Mouse (Mus musculus): ENCODE results near the gene Crlf1. TPM values are rescaled to one million over a fixed set of nuclear protein-coding genes. Genes with fewer than 3 reads are reported as not detected.

Crlf1 gene
- total and polyA plus RNA-seq, 2 experiments, result not detected

DNA sequence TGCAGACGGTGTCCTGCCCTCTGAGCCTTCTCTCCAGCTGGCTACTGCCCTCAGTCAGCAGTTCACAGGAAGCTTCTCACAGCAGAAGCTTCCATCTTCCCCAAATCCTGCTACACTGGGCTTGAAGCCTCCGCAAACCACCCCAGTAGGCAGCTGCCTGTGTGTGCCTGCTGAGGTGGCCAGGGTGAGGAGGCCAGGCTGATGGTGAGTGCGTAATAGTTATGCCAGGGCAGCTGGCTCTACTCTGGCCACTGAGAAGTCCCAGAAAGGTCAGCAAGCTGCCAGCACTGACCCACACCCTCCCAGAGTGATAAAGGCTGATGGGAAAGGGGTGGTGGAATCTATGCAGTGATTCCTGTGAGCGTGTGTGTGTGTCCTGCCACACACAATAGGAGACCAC, 26.7 kb upstream of the Crlf1 start:
- DNase-seq (ENCODE audit: extremely low read depth, low read depth, low spot score), result no peak
- Histone ChIP-seq H3K27ac (replicated peaks; ENCODE audit: insufficient read depth, low read depth, low read length) (no peak overlapping the region), H3K27me3 (ENCODE audit: control insufficient read depth, insufficient read depth, low read length) (no peaks in the 10 kb centered on the region), H3K79me2 (ENCODE audit: control insufficient read depth, insufficient read depth, low read length) (peaks cover 4% of the 10 kb centered on the region; the same call in 1 of the 2 replicates), H3K9ac (ENCODE audit: low read depth, low read length) (no peak overlapping the region), H3K4me3 (ENCODE audit: insufficient read depth, low read depth, low read length) (no peak overlapping the region), H3K4me1 (ENCODE audit: control insufficient read depth, insufficient read depth, low read length) (peaks cover 21% of the 10 kb centered on the region), H3K36me3 (ENCODE audit: control insufficient read depth, insufficient read depth, low read length) (no peaks in the 10 kb centered on the region)
- TF ChIP-seq CTCF (IDR thresholded peaks at IDR 0.05; ENCODE audit: low read depth, low read length) (no peak), POLR2A (IDR thresholded peaks at IDR 0.05; ENCODE audit: extremely low read depth, insufficient read depth, low read length) (no peak)
- WGBS, result 62% methylated on average over 4 of the region's 4 CpGs

DNA sequence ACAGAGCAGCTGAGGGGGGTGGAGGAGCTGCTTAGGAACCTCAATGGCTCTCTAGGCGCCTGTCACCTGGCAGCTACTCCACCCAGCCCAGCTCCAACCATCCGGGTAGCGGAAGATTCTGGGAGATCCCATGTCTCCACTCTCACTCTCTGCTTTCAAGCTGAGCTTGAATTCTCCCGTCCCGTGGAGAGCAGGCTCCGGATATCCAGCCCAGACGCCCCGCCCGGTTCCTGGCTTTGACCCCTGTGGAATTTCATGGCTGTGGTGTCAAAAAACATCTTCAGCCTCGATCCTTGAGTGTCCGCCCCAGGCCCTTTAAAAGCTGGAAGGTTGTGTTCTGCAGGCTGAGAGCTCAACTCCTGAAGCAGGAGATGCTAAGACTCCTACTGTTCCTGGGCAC, 26.2 kb upstream of the Crlf1 start:
- TF ChIP-seq CTCF (IDR thresholded peaks at IDR 0.05; ENCODE audit: low read depth, low read length) (no peak), POLR2A (IDR thresholded peaks at IDR 0.05; ENCODE audit: extremely low read depth, insufficient read depth, low read length) (no peak)
- H3K4me1 ChIP-seq (ENCODE audit: control insufficient read depth, insufficient read depth, low read length), result peaks cover 21% of the 10 kb centered on the region
- no peak overlapping the region for H3K4me3 ChIP-seq (ENCODE audit: insufficient read depth, low read depth, low read length)
- WGBS, result 65% methylated on average over 11 of the region's 11 CpGs
- H3K79me2 ChIP-seq (ENCODE audit: control insufficient read depth, insufficient read depth, low read length), result peaks cover 4% of the 10 kb centered on the region; the same call in 1 of the 2 replicates
- no peak for DNase-seq (ENCODE audit: extremely low read depth, low read depth, low spot score)
- no peaks in the 10 kb centered on the region for H3K36me3 ChIP-seq (ENCODE audit: control insufficient read depth, insufficient read depth, low read length)
- no peaks in the 10 kb centered on the region for H3K27me3 ChIP-seq (ENCODE audit: control insufficient read depth, insufficient read depth, low read length)
- no peak overlapping the region for H3K9ac ChIP-seq (ENCODE audit: low read depth, low read length)
- no peak overlapping the region for H3K27ac ChIP-seq (replicated peaks; ENCODE audit: insufficient read depth, low read depth, low read length)

DNA sequence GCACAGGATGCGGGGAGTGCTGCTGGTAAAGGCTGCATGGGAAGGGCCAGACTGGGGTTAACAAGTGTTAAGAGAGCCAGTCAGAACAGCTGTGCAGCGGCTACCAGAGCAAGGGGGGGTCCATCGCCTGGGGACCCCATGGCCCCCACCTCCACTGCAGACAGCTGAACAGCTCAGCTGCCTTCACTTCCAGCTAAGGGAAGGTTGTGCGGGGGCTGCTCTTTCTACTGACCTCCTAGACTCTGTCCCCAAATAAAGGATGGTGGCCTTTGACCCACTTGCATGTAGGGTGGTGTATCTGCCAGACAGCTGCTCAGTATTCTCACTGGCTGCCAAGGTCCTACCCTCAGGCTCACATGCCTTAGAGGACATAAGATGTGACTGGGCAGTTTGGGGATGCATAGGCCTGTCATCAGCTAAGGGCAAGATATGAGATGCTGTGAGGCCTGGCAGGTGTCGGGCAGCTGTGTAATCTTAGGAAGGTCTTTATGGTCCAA, 25.7 kb upstream of the Crlf1 start:
- no peak overlapping the region for H3K4me3 ChIP-seq (ENCODE audit: insufficient read depth, low read depth, low read length)
- H3K27ac ChIP-seq (replicated peaks; ENCODE audit: insufficient read depth, low read depth, low read length), result no peak overlapping the region
- H3K79me2 ChIP-seq (ENCODE audit: control insufficient read depth, insufficient read depth, low read length), result peaks cover 4% of the 10 kb centered on the region; the same call in 1 of the 2 replicates
- no peak overlapping the region for H3K9ac ChIP-seq (ENCODE audit: low read depth, low read length)
- H3K4me1 ChIP-seq (ENCODE audit: control insufficient read depth, insufficient read depth, low read length), result peaks cover 21% of the 10 kb centered on the region
- 39% methylated on average over 5 of the region's 5 CpGs for WGBS
- no peaks in the 10 kb centered on the region for H3K27me3 ChIP-seq (ENCODE audit: control insufficient read depth, insufficient read depth, low read length)
- TF ChIP-seq CTCF (IDR thresholded peaks at IDR 0.05; ENCODE audit: low read depth, low read length), result no peak
- TF ChIP-seq POLR2A (IDR thresholded peaks at IDR 0.05; ENCODE audit: extremely low read depth, insufficient read depth, low read length), result no peak
- DNase-seq (ENCODE audit: extremely low read depth, low read depth, low spot score), result peak; percentile 71
- H3K36me3 ChIP-seq (ENCODE audit: control insufficient read depth, insufficient read depth, low read length), result no peaks in the 10 kb centered on the region

DNA sequence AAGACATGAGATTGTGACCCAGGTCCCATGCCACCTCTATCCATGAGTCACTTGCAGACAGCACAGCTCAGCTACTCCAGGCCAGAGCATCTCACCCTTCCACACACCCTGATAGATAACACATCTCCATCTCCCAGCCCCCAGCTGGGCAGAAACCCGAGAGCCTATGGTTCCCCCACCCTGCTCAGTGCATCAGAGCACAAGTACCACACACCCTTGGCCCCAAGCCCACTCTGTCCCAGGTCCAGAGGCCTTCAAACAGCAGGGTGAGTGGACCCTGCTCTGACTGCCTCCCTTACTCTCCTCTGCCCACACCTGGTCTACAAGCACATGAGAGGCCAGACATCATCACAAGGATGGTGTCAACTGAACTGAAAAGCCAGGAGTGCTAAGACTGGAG, 25.1 kb upstream of the Crlf1 start:
- Histone ChIP-seq H3K9ac (ENCODE audit: low read depth, low read length) (no peak overlapping the region), H3K27me3 (ENCODE audit: control insufficient read depth, insufficient read depth, low read length) (no peaks in the 10 kb centered on the region), H3K4me3 (ENCODE audit: insufficient read depth, low read depth, low read length) (no peak overlapping the region), H3K27ac (replicated peaks; ENCODE audit: insufficient read depth, low read depth, low read length) (no peak overlapping the region), H3K36me3 (ENCODE audit: control insufficient read depth, insufficient read depth, low read length) (no peaks in the 10 kb centered on the region), H3K4me1 (ENCODE audit: control insufficient read depth, insufficient read depth, low read length) (peaks cover 21% of the 10 kb centered on the region), H3K79me2 (ENCODE audit: control insufficient read depth, insufficient read depth, low read length) (peaks cover 4% of the 10 kb centered on the region; the same call in 1 of the 2 replicates)
- WGBS, result 56% methylated on average over 1 of the region's 1 CpGs
- TF ChIP-seq CTCF (IDR thresholded peaks at IDR 0.05; ENCODE audit: low read depth, low read length) (no peak), POLR2A (IDR thresholded peaks at IDR 0.05; ENCODE audit: extremely low read depth, insufficient read depth, low read length) (no peak)
- DNase-seq (ENCODE audit: extremely low read depth, low read depth, low spot score), result peak; percentile 15

DNA sequence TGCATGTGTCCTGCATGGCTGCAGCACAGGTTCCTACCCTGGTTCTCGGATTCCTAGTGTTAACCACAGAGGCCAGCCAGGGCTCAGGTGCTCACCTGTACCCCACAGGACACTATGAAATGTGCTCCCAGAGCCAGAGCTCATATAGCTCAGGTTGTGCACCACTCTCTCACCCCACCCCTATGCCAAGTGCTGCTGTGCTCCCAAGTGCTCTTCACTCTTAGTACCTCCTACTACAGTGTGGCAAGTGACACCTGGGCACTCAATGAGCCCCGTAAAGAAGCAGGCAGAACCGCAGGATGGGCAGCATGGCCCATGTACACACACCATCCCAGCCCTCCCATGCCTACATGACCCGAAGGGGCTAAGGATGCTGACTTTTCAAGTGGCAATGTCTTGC, 24.2 kb upstream of the Crlf1 start:
- peaks cover 4% of the 10 kb centered on the region; the same call in 1 of the 2 replicates for H3K79me2 ChIP-seq (ENCODE audit: control insufficient read depth, insufficient read depth, low read length)
- no peak overlapping the region for H3K9ac ChIP-seq (ENCODE audit: low read depth, low read length)
- H3K4me3 ChIP-seq (ENCODE audit: insufficient read depth, low read depth, low read length), result no peak overlapping the region
- DNase-seq (ENCODE audit: extremely low read depth, low read depth, low spot score), result no peak
- TF ChIP-seq CTCF (IDR thresholded peaks at IDR 0.05; ENCODE audit: low read depth, low read length), result no peak
- no peak for TF ChIP-seq POLR2A (IDR thresholded peaks at IDR 0.05; ENCODE audit: extremely low read depth, insufficient read depth, low read length)
- no peaks in the 10 kb centered on the region for H3K36me3 ChIP-seq (ENCODE audit: control insufficient read depth, insufficient read depth, low read length)
- 90% methylated on average over 4 of the region's 4 CpGs for WGBS
- peaks cover 21% of the 10 kb centered on the region for H3K4me1 ChIP-seq (ENCODE audit: control insufficient read depth, insufficient read depth, low read length)
- no peak overlapping the region for H3K27ac ChIP-seq (replicated peaks; ENCODE audit: insufficient read depth, low read depth, low read length)
- no peaks in the 10 kb centered on the region for H3K27me3 ChIP-seq (ENCODE audit: control insufficient read depth, insufficient read depth, low read length)

DNA sequence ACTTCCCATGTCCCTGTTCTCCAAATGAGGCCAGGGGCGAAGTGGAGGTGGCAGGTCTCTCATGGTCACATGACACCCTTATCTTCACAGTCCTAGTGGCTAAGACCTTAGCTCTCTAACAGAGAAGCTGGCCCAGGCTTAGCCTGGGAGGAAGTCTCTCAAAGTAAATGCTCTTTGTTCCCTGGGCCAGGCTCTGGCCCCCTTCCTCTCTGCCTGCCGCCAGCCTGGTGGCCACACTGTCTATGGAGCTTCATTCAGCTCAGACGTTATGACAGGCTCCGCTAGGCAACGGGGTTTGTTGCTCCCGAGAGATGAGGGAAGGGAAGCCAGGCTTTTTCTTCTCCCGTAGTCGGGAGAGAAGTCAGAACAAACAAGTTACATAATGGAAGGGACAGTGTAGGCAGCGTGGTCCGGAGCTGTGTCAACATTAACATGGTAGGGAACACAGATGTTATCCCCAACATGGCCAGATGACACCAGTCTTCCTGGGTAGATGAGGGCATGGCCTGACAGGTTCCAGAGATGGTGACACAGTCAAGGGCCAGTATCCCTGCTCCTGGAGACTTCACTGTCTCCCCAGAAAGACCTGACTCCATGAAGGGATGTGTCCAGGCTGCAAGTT, 23.6 kb upstream of the Crlf1 start:
- TF ChIP-seq CTCF (IDR thresholded peaks at IDR 0.05; ENCODE audit: low read depth, low read length), result no peak
- TF ChIP-seq POLR2A (IDR thresholded peaks at IDR 0.05; ENCODE audit: extremely low read depth, insufficient read depth, low read length), result no peak
- 23% methylated on average over 10 of the region's 10 CpGs for WGBS
- Histone ChIP-seq H3K4me3 (ENCODE audit: insufficient read depth, low read depth, low read length) (no peak overlapping the region), H3K4me1 (ENCODE audit: control insufficient read depth, insufficient read depth, low read length) (peaks cover 21% of the 10 kb centered on the region), H3K79me2 (ENCODE audit: control insufficient read depth, insufficient read depth, low read length) (peaks cover 4% of the 10 kb centered on the region; the same call in 1 of the 2 replicates), H3K27me3 (ENCODE audit: control insufficient read depth, insufficient read depth, low read length) (no peaks in the 10 kb centered on the region), H3K36me3 (ENCODE audit: control insufficient read depth, insufficient read depth, low read length) (no peaks in the 10 kb centered on the region), H3K9ac (ENCODE audit: low read depth, low read length) (no peak overlapping the region), H3K27ac (replicated peaks; ENCODE audit: insufficient read depth, low read depth, low read length) (0 out of 2 replicates have a peak overlapping the region, but pooled peaks have one; percentile 15)
- DNase-seq (ENCODE audit: extremely low read depth, low read depth, low spot score), result peak; percentile 42

Data from liver, adult 2 months (tissue).